Mouse (Mus musculus) granulocyte monocyte progenitor cell, adult 5-6 weeks (primary cell): Measurements from ENCODE around the gene Csnk2b. TPM values are rescaled to one million over a fixed set of nuclear protein-coding genes. Genes with fewer than 3 reads are reported as not detected.
A peak's percentile ranks its signal among the peaks of the same experiment; 100 is the strongest.
"Not testable (repeated sequence)": the region's sequence is repeated elsewhere in the genome, so short reads cannot be mapped to it uniquely, and the experiment has no call there.

ENCODE experiments used
- ATAC-seq: replicated peaks from 2 replicates; pipeline ENCODE4 v1.8.0; 2016; ENCODE audit warnings: mild to moderate bottlenecking, moderate TSS enrichment, inconsistent platforms; ENCODE audit not compliant: poor library complexity, severe bottlenecking
- total RNA-seq, 2 experiments: library from RNA; stranded (forward) in 1 of 2; stranded (reverse) in 1 of 2; fragments of 200-712, 200-1000 nt in 1 of 2; fragments of >200 nt in 1 of 2; fragmentation: Nextera tagmentation in 1 of 2; gene quantifications; 2 replicates each; pipeline ENCODE4 v1.2.3; 2014 to 2017

Gene Csnk2b
- total RNA-seq, 2 experiments from 2014 or later, result 317 to 384 TPM

DNA sequence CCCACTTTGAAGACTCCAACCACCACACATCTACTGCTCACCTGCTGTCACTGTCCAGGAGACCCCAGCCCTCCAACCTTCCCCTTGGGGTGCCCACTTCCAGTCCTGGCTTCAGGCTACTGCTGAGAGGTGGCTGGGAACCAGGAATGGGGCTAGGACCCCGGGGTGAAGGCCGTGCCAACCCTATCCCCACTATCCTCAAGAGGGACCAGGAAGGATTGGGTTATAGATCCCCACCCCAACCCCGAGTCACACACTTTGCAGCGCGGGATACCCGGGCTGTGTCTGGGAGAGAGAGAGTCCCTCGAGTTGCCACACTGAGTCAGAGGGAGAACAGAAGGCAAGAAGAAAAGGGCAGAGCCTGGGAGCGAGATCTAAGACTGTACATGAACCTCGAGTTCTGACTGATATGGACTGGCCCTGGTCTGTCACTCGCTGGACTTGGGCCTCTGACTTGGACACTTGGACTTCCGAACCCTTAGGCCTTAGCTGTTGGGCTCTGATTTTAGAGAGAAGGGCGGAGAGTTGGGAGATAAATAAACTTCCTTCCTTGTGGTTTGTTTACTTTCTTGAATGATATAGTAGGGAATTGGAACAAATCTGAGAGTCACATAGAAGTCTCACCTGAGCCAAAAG lies 2.5 kb upstream of the Csnk2b start:
- ATAC-seq, result not testable (repeated sequence)

DNA sequence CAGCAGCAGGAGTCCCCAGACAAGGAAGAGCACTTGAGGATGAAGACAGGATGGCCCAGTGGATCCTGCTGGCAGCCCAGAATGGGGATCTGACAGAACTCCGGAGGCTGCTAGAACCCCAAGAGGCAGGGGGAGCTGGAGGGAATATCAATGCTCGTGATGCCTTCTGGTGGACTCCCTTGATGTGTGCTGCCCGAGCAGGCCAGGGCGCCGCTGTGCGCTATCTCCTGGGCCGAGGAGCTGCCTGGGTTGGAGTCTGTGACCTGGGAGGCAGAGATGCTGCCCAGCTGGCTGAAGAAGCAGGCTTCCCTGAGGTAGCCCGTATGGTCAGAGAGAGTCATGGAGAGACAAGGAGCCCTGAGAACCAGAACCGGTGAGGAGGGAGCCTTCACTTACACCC lies 1.4 kb upstream of the Csnk2b start:
- ATAC-seq, result not testable (repeated sequence)

DNA sequence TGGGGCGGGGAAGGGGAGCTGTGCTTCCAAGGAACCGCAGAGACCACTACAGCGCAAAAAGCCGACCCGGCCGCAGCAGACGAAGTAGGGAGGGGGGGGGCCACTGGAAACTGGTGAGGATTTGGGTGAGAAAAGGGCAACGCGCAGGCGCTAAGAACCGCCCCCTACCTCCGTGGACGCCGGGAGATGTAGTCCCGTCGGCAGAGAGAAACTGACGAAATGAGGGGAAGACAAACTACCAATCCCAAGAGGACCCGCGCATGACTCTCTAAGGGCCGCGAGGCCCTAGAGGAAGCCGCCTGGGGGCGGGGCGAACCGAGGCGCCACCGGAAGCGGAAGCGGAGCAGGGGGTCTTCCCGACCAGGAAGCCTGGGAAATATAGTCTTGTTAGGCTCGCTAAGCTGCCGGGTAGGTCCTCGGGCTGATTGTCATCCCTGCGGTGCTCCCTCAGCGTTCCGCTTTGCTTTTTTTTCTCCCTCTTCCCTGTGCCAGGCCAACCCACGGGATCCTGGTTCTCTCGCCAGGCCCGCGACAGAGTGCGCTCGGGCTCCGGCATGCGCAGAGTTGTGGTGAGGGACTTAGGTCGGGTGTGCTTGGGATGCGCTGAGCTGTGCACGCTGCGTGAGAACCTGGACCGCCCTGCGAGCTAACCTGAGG lies 582 bp downstream of the Csnk2b start, which contains the start of gene Gpank1:
Gene Gpank1 (plus strand): TSS at position 313 of the 657 bp plus-strand sequence.
- peak; percentile 85 for ATAC-seq

DNA sequence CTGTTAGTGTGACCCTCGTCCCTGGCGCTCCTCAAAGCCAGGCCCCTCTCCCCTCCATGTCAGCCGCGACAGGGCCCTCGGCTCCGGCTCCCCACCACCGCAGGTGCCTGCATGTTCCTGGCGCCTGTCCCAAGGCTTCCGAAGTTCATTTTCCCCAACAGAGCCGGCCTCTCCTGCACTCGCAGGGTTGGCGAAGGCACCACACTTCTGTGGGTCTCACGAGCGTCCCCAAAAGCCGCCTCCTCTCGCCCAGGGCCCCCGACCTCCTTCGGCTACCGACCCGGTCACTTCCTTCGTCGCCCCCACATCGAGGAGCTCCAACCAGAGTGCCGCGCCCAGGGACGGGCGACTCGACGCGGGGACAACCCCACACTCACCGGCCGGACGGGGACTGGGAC lies 1.1 kb downstream of the Csnk2b start:
- no peak for ATAC-seq

DNA sequence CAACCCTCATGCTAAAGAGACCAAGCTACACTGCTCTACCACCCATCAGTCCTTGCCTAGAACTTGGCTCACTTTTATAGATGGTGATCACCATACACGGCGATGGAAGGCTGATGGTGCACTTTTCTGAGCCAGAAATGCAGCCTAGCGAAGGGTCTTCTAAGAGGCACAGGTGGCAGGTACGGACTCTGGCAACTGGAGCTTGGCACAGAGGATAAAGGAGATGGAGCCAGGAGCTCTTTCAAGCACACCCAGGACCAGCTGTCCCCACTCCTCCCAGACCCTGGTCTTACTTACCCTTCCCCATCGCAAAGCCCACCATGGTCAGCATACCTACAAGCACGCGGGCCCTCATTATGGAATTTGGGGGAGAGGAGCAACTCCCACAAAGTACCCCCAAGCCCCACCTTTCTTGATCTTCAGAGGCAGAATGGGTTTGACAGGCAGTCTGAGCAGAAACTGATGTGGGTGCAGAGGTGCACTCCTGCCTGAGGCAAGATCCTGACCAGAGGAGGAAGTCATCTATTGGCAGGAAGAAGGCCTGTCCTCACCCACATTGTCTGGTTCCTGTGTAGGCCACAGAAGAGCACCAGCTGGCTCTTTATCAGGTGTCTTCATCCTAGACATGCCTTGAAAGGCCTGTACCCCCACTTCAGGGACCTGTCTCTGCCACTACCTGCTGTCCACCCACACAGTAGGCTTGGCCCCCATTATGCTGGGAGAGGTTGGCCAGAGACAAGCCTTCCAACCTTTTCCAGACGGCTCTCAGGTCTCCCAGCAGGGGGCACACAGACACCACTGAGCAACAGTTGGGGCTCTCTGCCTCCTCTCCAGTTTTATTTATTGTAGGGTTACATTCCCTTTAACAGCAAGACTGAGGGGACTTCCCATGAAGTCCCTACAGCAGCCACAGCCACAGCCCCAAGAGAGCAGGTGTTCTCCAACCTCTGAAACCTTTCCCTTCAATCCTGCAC lies 6.5 kb downstream of the Csnk2b start, which contains the start of gene Ly6g5b:
Gene Ly6g5b (minus strand): TSS at position 383 of the 974 bp plus-strand sequence.
- ATAC-seq, result peak; percentile 63

DNA sequence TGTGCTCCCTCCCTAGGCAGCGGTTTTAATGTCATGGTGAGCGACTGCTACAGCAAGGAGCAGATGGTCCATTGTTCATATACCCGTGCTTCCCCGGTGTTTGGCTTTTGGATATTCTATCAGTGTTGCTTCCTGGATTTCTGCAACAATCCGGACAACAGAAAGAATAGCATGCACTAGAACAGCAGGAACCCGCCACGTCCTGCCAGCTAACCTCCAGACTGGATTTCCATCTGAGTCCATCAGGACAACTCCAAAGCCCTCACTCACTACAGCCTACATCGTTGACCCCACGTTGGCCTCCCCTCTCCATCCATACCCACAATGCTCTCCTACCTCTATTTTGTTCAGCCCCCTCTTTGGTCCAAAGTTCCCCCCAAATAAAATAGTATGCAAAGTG lies 10.1 kb downstream of the Csnk2b start:
- ATAC-seq, result no peak

DNA sequence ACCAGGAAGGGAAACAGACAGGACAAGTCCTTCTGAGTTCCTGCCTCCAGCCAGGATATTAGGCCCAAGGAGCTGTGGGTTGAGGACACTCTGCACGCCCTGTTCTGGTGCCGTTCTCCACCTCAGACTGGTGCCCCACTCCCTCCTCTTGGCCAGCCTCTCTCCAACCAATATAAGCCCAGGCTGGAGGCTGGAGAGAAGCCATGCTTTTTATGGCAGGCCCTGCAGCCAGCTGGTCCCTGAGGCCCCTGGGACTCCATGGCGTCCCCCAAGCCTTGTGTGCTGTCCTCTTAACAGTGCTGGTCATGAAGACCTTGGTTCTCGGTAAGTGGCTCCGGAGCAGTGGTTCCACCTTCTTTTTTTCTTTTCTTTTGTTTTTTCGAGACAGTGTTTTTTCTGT lies 13.8 kb downstream of the Csnk2b start, which contains the start of gene Ly6g5c:
Gene Ly6g5c (plus strand): TSS at position 183 of the 400 bp plus-strand sequence.
- no peak for ATAC-seq

DNA sequence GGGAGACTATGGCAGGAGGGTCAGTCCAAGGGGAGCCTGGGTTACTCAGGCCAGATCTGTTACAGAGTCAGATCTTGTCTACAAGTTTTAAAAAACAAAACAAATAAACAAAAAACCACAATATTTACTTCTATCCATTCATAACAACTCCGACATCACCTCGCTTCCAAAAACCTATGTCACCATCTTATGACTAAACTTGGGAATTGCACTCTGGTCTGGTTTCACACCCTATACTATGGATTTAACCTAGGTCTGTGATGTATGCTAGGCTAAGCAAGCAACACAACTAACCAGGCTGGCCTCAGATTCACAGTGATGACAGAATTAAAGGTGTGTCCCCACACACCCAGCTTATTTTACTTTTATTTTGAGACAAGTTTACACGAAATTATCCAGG lies 15.3 kb downstream of the Csnk2b start:
- ATAC-seq, result no peak

DNA sequence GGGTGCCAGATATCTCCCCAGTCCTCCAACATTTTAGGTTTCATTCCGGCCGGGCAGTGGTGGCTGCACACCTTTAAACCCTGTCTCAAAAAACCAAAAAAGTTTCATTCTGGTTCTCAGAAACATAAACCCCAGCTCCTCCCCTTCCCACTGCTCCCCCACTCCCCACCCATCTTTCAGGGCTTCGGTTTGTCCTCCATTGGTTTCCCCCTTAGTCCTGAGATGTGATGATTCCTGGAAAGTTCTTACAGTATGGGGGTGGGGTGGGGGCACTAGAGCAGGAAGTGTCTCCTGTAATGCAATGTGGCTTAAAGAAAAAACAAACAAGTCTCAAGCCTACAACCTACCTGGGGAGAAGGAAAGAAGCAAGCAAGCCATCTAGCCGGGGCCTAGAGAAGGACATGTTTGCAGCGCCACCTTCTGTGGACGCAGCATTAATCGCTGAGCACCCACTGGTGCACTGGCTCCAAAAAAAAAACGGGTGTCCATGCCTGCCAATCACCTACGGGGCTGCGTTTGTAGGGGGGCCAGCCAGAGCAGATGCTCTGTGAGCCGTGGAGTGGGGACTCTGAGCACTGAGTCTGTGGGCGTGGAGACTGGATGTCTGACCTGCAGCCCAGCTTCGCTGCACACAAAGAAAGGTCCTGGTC lies 16.0 kb downstream of the Csnk2b start:
- no peak for ATAC-seq

DNA sequence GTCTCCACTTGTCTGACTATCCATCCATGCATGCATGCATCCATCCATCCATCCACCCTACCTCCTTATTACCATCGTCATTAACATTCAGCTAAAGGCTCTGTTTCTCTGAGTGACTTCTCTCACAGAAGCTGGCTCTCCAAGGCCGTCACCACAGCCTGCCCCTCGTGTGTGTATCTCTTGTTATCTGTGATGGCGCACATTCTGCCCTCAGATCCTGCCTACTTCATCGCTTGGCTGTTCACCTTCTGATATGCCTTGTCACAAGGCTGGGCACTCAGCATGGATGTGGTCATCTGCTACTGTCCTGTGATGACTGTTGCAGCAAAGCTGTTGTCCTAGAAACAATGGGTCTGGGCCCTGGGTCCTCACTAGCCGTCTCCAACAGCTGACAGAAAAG lies 17.1 kb downstream of the Csnk2b start:
- ATAC-seq, result no peak

DNA sequence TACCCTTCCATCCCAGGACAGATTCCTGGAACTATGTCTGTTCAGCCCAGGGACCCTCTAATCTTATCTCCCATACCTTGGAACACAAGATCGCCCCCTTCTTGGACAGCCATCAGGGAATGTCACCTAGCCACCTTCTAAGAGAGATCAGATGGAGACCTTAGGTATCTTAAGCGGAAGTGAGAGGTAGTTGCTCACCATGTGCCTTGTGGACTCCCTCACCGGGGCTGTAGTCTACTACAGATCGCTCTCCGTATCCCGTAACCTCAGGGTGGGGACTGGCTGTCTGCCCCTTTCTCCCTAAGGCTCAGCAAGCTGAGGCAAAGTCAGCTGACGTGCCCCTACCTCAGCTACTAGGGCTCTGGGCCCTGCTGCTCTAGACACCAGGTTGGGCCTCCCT lies 17.8 kb downstream of the Csnk2b start:
- no peak for ATAC-seq

DNA sequence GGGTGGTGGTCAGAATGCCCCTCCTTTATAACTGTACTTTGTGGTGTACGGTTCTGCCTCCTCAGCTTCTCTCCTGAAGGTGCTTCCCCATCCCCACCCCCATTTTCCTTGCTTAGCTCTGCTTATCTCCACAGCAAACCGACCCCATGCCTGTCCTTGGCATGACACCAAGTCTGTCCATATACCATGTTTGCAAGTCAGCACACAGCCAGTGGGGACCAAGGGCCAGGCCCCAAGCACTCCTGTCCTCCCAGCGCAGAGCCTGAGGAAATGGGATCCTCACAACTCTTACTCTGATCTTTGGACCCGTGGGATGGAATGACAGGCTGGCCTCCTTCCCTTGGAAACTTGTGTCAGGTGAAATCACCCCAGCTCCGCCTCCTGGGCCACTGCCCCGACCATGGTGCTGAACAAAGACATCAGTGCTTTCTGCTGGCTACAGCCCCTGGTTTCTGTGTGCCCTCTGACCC lies 18.6 kb downstream of the Csnk2b start:
- ATAC-seq, result no peak

DNA sequence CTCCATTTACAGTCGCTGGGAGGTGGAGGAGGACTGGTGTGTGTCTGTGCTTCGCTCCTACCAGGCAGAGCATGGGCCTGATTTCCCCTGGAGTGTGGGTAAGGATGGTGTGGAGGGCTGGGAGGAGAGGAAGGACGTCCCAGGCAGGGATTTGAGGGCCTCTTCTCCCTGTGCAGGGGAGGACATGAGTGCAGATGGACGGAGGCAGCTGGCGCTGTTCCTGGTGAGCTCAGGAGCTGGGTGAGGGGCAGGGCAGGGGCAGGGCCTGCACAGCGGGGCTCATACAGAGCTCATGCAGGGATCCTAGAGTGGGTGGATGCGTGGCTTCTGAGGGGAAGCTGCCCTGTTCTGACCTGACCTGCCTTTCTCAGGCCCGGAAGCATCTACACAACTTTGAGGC lies 19.6 kb downstream of the Csnk2b start:
- no peak for ATAC-seq

DNA sequence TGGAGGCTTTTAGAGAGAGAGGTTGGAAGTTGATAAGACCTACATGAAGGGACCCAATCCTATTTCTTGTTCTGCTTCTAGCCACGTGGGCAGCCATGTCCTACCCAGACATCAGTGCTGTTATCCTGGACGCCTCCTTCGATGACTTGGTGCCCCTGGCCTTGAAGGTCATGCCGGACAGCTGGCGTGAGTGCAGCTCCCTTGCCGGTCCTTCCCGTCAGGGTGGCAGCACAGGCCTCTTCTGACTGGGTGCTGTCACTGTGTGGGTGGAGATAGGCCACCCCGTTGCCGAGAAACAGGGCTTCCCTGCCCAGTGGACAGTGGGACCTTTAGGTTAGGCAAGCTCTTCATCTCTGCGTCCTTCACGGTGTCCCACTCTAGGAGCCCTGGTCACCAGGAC lies 20.7 kb downstream of the Csnk2b start:
- ATAC-seq, result no peak

DNA sequence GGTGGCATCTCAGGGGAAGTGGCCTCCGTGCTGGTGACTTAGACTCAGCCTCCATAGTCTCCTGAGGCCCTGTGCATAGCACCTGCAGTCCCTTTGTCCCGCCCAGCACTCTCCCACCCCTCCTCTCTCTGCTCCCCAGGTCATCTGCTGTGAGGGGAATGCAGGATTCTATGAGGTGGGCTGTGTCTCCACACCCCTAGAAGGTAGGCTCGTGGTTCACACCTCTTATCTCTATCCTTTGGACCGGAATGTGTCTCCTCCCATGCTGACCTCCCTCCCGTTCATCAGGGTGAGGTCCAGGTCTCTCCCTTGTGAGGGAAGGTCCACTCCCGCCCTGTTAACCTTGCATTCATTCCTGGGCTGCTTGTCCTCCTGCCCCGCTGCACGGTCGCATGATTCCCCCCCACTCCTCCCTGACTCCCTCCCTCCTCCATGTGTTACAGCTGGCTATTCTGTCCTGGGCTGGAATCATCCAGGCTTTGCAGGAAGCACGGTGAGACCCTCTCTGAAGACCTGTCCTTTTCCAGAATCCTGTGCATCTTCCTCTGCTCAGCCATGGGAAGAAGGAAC lies 21.6 kb downstream of the Csnk2b start:
- no peak for ATAC-seq

DNA sequence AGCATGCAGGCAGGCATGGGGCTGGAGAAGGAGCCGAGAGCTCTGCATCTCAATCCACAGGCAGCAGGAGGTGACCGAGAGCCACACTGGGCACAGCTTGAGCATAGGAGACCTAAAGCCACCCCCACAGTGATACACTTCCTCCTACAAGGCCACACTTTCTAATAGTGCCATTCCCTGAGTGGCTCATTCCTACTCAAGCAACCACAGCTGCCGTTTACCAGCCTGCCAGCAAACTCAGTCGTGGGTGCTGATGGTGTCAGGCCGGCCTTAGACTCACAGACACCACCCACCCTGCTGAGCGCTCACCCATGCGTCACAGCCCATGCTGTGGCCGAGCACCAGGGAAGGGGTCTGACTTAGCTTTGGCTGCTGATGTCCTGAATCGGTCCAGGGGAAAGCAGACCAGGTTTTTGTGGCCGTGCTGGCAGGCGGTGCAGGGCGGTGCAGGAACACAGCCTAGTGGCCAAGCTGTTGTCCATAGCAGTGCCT lies 24.6 kb downstream of the Csnk2b start:
- no peak for ATAC-seq

DNA sequence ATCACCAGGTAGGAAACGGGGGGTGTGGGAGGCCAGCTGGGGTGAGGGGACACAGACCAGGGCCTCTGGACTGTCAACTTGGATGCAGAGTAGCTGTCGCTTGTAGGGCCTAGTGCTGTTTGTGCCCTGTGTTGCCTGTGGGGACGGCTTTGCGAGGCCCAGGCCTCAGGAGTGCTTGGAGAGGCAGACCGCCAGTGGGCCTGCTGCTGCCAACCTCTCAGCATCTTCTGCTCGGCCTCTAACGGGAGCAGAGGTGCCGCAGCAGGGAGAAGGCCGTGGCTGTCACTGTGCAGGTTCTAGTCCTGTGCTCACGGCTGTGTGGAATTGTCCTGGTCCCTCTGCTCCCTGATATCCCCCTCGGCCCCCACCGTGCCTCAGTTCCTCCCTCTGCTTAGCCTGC lies 25.3 kb downstream of the Csnk2b start:
- ATAC-seq, result no peak

DNA sequence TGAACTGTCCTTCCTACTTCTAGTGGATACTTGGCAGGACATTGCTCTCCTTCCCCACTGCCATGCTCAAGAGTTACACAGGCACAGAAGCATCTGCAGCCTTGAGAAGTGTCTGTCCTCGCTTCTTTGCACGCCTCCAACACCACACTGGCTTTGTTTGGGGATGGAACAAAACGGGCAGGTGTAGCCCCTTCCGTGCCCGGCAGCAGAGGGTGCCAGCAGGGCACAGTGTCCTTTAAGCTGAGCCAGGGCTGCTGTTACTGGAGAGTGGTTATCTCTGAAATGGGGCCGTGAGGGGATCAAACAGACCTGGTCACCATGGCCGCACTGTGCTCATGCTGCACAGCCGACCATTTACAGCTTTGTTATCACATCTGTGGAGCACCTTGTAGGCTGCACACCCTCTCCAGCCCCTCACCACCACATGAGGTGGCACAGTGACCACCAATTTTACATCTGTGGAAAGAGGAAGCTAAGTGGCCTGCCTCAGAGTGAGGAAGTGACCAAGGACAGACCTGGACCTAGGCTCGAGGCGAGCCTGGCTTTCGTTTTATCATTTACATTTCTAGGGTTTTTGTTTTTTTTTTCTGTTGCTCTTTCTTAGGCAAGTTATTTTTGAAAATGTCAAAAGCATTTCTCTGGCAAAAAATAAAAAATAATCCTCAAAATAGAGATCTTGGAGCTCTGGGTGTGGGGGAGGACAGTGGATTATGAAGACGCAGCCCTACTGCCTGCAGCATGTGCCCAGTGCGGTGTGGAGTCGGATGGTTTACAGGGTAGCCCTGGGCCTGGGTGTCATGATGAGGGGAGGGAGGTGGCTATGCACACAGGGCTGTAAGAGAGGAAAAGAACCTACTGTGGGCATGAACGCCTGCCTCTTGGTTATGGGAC lies 27.1 kb downstream of the Csnk2b start:
- peak; percentile 50 for ATAC-seq
